Mouse (Mus musculus) C2C12 (cell line): ENCODE measurements around the gene Grik4. TPM values are rescaled to one million over a fixed set of nuclear protein-coding genes. Genes with fewer than 3 reads are reported as not detected.

Source experiments
- H3K27me3 ChIP-seq: one replicate; pipeline ENCODE4 v1.6.1; 2011; ENCODE audit not compliant: control insufficient read depth, insufficient read depth, insufficient read length
- H3K36me3 ChIP-seq: one replicate; pipeline ENCODE4 v1.6.1; 2011; ENCODE audit not compliant: control insufficient read depth, insufficient read depth
- H3K4me3 ChIP-seq: one replicate; pipeline ENCODE4 v1.5.1; 2011; ENCODE audit warnings: mild to moderate bottlenecking, control low read depth; ENCODE audit not compliant: poor library complexity, insufficient read depth, severe bottlenecking
- H3K79me2 ChIP-seq: one replicate; pipeline ENCODE4 v1.6.1; 2011; ENCODE audit not compliant: control insufficient read depth, insufficient read depth
- H3K79me3 ChIP-seq: one replicate; pipeline ENCODE4 v1.6.1; 2011; ENCODE audit warnings: low read depth, control low read depth
- H3ac ChIP-seq: one replicate; pipeline ENCODE3; 2011; ENCODE audit warnings: low read depth; ENCODE audit not compliant: control insufficient read depth, insufficient read length
- CEBPB ChIP-seq: IDR thresholded peaks from one replicate; pipeline ENCODE4 v1.6.1; 2011; ENCODE audit warnings: low read depth, mild to moderate bottlenecking, control low read depth, moderate library complexity
- CTCF ChIP-seq: IDR thresholded peaks from one replicate; pipeline ENCODE4 v1.5.1; 2011; ENCODE audit not compliant: control insufficient read depth, insufficient read depth, insufficient read length
- FOSL1 ChIP-seq: IDR thresholded peaks from one replicate; pipeline ENCODE4 v1.8.0; 2011; ENCODE audit warnings: mild to moderate bottlenecking, low read length; ENCODE audit not compliant: poor library complexity, insufficient read depth, severe bottlenecking
- MAX ChIP-seq: IDR thresholded peaks from one replicate; pipeline ENCODE4 v1.6.1; 2011; ENCODE audit warnings: mild to moderate bottlenecking, control low read depth
- MYOD1 ChIP-seq: IDR thresholded peaks from one replicate; pipeline ENCODE4 v1.6.1; 2011; ENCODE audit warnings: low read depth; ENCODE audit not compliant: control insufficient read depth, insufficient read length
- MYOG ChIP-seq: IDR thresholded peaks from one replicate; pipeline ENCODE4 v1.6.1; 2011; ENCODE audit not compliant: control insufficient read depth, insufficient read length; ENCODE audit errors: extremely low read depth
- USF1 ChIP-seq: IDR thresholded peaks from one replicate; pipeline ENCODE4 v1.6.1; 2011; ENCODE audit warnings: low read depth, mild to moderate bottlenecking, control low read depth, moderate library complexity
- polyA plus RNA-seq: library from polyadenylated mRNA; unstranded; fragments of >200 nt; fragmentation: generic; extraction: Trizol; gene quantifications from one replicate; pipeline ENCODE4 v1.2.1, GENCODE M21; 2012; ENCODE audit warnings: missing spikeins

The Grik4 gene
- polyA plus RNA-seq, 1 experiment = not detected

GRCm38 (mm10) chr9:42964366-42964765 is 20.1 kb upstream of the Grik4 start:
- Histone ChIP-seq H3ac (no peak overlapping the region), H3K79me3 (no peaks in the 10 kb centered on the region), H3K27me3 (no peaks in the 10 kb centered on the region), H3K79me2 (no peaks in the 10 kb centered on the region), H3K36me3 (peaks cover 11% of the 10 kb centered on the region), H3K4me3 (no peak overlapping the region)
- no peak for TF ChIP-seq CEBPB
- TF ChIP-seq MYOG = no peak
- no peak for TF ChIP-seq FOSL1
- no peak for TF ChIP-seq USF1
- TF ChIP-seq MAX = no peak
- TF ChIP-seq CTCF = no peak
- TF ChIP-seq MYOD1 = no peak

GRCm38 (mm10) chr9:42962506-42962905 is 18.2 kb upstream of the Grik4 start:
- TF ChIP-seq USF1 (no peak), MYOG (no peak), CEBPB (no peak), MAX (no peak), CTCF (no peak), MYOD1 (no peak), FOSL1 (no peak)
- Histone ChIP-seq H3K27me3 (no peaks in the 10 kb centered on the region), H3ac (no peak overlapping the region), H3K36me3 (peaks cover 5% of the 10 kb centered on the region), H3K4me3 (no peak overlapping the region), H3K79me2 (no peaks in the 10 kb centered on the region), H3K79me3 (no peaks in the 10 kb centered on the region)

- TF ChIP-seq CEBPB (no peak), FOSL1 (no peak), MYOG (no peak), MYOD1 (no peak), USF1 (no peak), CTCF (no peak), MAX (no peak)
- Histone ChIP-seq H3K4me3 (no peak overlapping the region), H3ac (no peak overlapping the region), H3K36me3 (no peaks in the 10 kb centered on the region), H3K79me2 (no peaks in the 10 kb centered on the region), H3K27me3 (no peaks in the 10 kb centered on the region), H3K79me3 (no peaks in the 10 kb centered on the region)
Measured at GRCm38 (mm10) chr9:42958401-42958800, 14.1 kb upstream of the Grik4 start.

- no peak overlapping the region for H3ac ChIP-seq
- no peaks in the 10 kb centered on the region for H3K79me2 ChIP-seq
- H3K36me3 ChIP-seq = no peaks in the 10 kb centered on the region
- H3K27me3 ChIP-seq = peaks cover 38% of the 10 kb centered on the region
- H3K4me3 ChIP-seq = no peak overlapping the region
- TF ChIP-seq MYOG (no peak), FOSL1 (no peak), MYOD1 (no peak), CEBPB (no peak), USF1 (no peak), CTCF (no peak), MAX (no peak)
- H3K79me3 ChIP-seq = no peaks in the 10 kb centered on the region
Measured at GRCm38 (mm10) chr9:42948381-42948780, 4.1 kb upstream of the Grik4 start.

GRCm38 (mm10) chr9:42945174-42945573 is 881 bp upstream of the Grik4 start:
- Histone ChIP-seq H3K79me3 (no peaks in the 10 kb centered on the region), H3K27me3 (peaks cover 62% of the 10 kb centered on the region), H3K4me3 (no peak overlapping the region), H3K36me3 (no peaks in the 10 kb centered on the region), H3ac (no peak overlapping the region), H3K79me2 (no peaks in the 10 kb centered on the region)
- no peak for TF ChIP-seq MYOG
- TF ChIP-seq USF1 = no peak
- TF ChIP-seq MYOD1 = no peak
- TF ChIP-seq MAX = no peak
- no peak for TF ChIP-seq CTCF
- no peak for TF ChIP-seq FOSL1
- no peak for TF ChIP-seq CEBPB

GRCm38 (mm10) chr9:42944536-42945006 is 278 bp upstream of the Grik4 start:
- TF ChIP-seq CTCF (peak; percentile 93), CEBPB (no peak), FOSL1 (no peak), MYOG (no peak), MYOD1 (no peak)
- Histone ChIP-seq H3K27me3 (peaks cover 67% of the 10 kb centered on the region), H3K79me2 (no peaks in the 10 kb centered on the region), H3K4me3 (peak overlapping the region; percentile 2), H3ac (no peak overlapping the region), H3K36me3 (no peaks in the 10 kb centered on the region), H3K79me3 (no peaks in the 10 kb centered on the region)
